In genomic region chr2:119019131-119019530, GRCm38 (mm10) we compare ENCODE assay signal across 8 mouse cellular contexts. TPM values are rescaled to one million over a fixed set of nuclear protein-coding genes. Genes with fewer than 3 reads are reported as not detected.
DNase-seq lines count a peak whose midpoint lies in the region; ATAC-seq and TF ChIP-seq lines count a peak whose summit lies in the region.

No protein-coding gene starts in this region.

- TF ChIP-seq CTCF in stomach, postnatal 0 days (IDR thresholded peaks at IDR 0.05; ENCODE audit: low read depth), result peak; percentile 53

- peak overlapping the region; percentile 40; the same call in 1 of the 2 replicates for H3K27ac ChIP-seq in limb, embryonic 13.5 days
- H3K27ac ChIP-seq in stomach, postnatal 0 days (replicated peaks), result peak overlapping the region; percentile 81

- DNase-seq in gastrocnemius, adult 18-20 months (ENCODE audit: low spot score), result peak; percentile 12
- no peak for DNase-seq in gastrocnemius, postnatal 36 days
- DNase-seq in thymus, postnatal 4 days, result peak; percentile 38
- no peak for DNase-seq in thymus, adult 18-20 months
- DNase-seq in stomach, postnatal 0 days (ENCODE audit: low spot score), result no peak
- DNase-seq in spleen, postnatal 36 days (ENCODE audit: low spot score in 2 of 2), result no peak
- no peak for DNase-seq in kidney, adult 11 months

- H3K27me3 ChIP-seq in limb, embryonic 13.5 days, result no peaks in the 10 kb centered on the region
- no peaks in the 10 kb centered on the region for H3K27me3 ChIP-seq in stomach, postnatal 0 days (ENCODE audit: control insufficient read depth, insufficient read depth, low read length)

- intact Hi-C loops in gastrocnemius, postnatal 36 days (cut with DNase I), result no loop called here

- peak; percentile 78 for ATAC-seq in limb, embryonic 13.5 days (ENCODE audit: low FRiP score, low read depth)
- ATAC-seq in stomach, postnatal 0 days (ENCODE audit: low FRiP score, low TSS enrichment), result 0 out of 2 replicates have a peak, but pooled peaks have one; percentile 45

- 0 out of 2 replicates have a peak overlapping the region, but pooled peaks have one; percentile 35 for H3K9ac ChIP-seq in limb, embryonic 13.5 days
- H3K9ac ChIP-seq in stomach, postnatal 0 days (ENCODE audit: low read length), result no peak overlapping the region

- peak overlapping the region; percentile 44 for H3K4me2 ChIP-seq in limb, embryonic 13.5 days (replicated peaks)
- peak overlapping the region; percentile 39; the same call in 1 of the 2 replicates for H3K4me2 ChIP-seq in stomach, postnatal 0 days (replicated peaks; ENCODE audit: low read depth)

- peaks cover 13% of the 10 kb centered on the region for H3K4me1 ChIP-seq in limb, embryonic 13.5 days
- H3K4me1 ChIP-seq in stomach, postnatal 0 days (replicated peaks; ENCODE audit: control insufficient read depth, insufficient read depth), result no peaks in the 10 kb centered on the region

- no peak for TF ChIP-seq EP300 in stomach, postnatal 0 days (optimal IDR thresholded peaks at IDR 0.05)

- 0 out of 2 replicates have a peak, but pooled peaks cover 4% of the 10 kb centered on the region for H3K9me3 ChIP-seq in limb, embryonic 13.5 days
- no peaks in the 10 kb centered on the region for H3K9me3 ChIP-seq in stomach, postnatal 0 days (ENCODE audit: control insufficient read depth, low read length)

- H3K36me3 ChIP-seq in limb, embryonic 13.5 days, result peaks cover 41% of the 10 kb centered on the region
- peaks cover 11% of the 10 kb centered on the region; the same call in 1 of the 2 replicates for H3K36me3 ChIP-seq in stomach, postnatal 0 days (ENCODE audit: control insufficient read depth, insufficient read depth, low read length)

- 5% methylated on average over 5 of the region's 5 CpGs for WGBS in limb, embryonic 13.5 days
- 27% methylated on average over 5 of the region's 5 CpGs for WGBS in stomach, postnatal 0 days

- H3K4me3 ChIP-seq in limb, embryonic 13.5 days, result no peak overlapping the region
- 0 out of 2 replicates have a peak overlapping the region, but pooled peaks have one; percentile 8 for H3K4me3 ChIP-seq in stomach, postnatal 0 days (ENCODE audit: low read depth, low read length)

RNA-seq across cellular contexts. Expression of gene Ccdc32, which starts 10.1 kb away (rescaled TPM):
- total RNA-seq in gastrocnemius, adult 18-20 months (2021), result 1 to 10 TPM; 3.6 to 3.9 TPM
- 1 to 10 TPM; 3.3 to 4.6 TPM for total RNA-seq in gastrocnemius, postnatal 36 days (2021)
- 22.8 and 23.1 TPM in 2 replicates for polyA plus RNA-seq in limb, embryonic 13.5 days (2015; fragmentation: Nextera tagmentation; extraction: Ambion mirVana)
- polyA plus RNA-seq in stomach, postnatal 0 days (2015; fragmentation: Nextera tagmentation; extraction: Ambion mirVana), result 20.7 and 21.3 TPM in 2 replicates

RNA-seq across cellular contexts. Expression of gene Rpusd2, which starts 15.5 kb away (rescaled TPM):
- total RNA-seq in gastrocnemius, adult 18-20 months (2021), result 1 to 10 TPM; 2.5 to 3.2 TPM
- 1 to 10 TPM; 2.7 to 2.8 TPM for total RNA-seq in gastrocnemius, postnatal 36 days (2021)
- polyA plus RNA-seq in limb, embryonic 13.5 days (2015; fragmentation: Nextera tagmentation; extraction: Ambion mirVana), result 4.5 and 4.8 TPM in 2 replicates
- polyA plus RNA-seq in stomach, postnatal 0 days (2015; fragmentation: Nextera tagmentation; extraction: Ambion mirVana), result 1.8 and 2.0 TPM in 2 replicates

RNA-seq across cellular contexts. Expression of gene Knl1, which starts 27.8 kb away (rescaled TPM):
- total RNA-seq in gastrocnemius, adult 18-20 months (2021), result under 1 TPM; 0.05 to 0.27 TPM
- under 1 TPM; 0.44 to 0.79 TPM for total RNA-seq in gastrocnemius, postnatal 36 days (2021)
- polyA plus RNA-seq in limb, embryonic 13.5 days (2015; fragmentation: Nextera tagmentation; extraction: Ambion mirVana), result 54.7 and 56.3 TPM in 2 replicates
- 9.9 and 15.5 TPM in 2 replicates for polyA plus RNA-seq in stomach, postnatal 0 days (2015; fragmentation: Nextera tagmentation; extraction: Ambion mirVana)

Comparison
In these comparisons a context has a peak if more than half of its experiments do, and no peak if none do; other contexts are left out.
1. DNase-seq: peak in gastrocnemius, adult 18-20 months (single experiment) and thymus, postnatal 4 days (single experiment); none in gastrocnemius, postnatal 36 days (0 of 2), thymus, adult 18-20 months (0 of 2), stomach, postnatal 0 days (single experiment), spleen, postnatal 36 days (0 of 2) and kidney, adult 11 months (single experiment).